Mouse (Mus musculus) E14TG2a.4 (cell line): ENCODE measurements around the gene Ptgs2.

ENCODE experiments used
- H3K27me3 ChIP-seq: 2 replicates; pipeline ENCODE4 v1.6.1; 2014; ENCODE audit warnings: low read length, control low read depth; ENCODE audit not compliant: insufficient read depth
- H3K36me3 ChIP-seq: 2 replicates; pipeline ENCODE4 v1.6.1; 2014; ENCODE audit warnings: low read length, control low read depth; ENCODE audit not compliant: insufficient read depth
- H3K4me1 ChIP-seq: replicated peaks from 2 replicates; pipeline ENCODE4 v1.6.1; 2014; ENCODE audit warnings: low read depth, low read length, control low read depth
- H3K4me3 ChIP-seq: replicated peaks from 2 replicates; pipeline ENCODE4 v1.5.1; 2014; ENCODE audit warnings: mild to moderate bottlenecking, low read length
- H3K9me3 ChIP-seq: 2 replicates; pipeline ENCODE4 v1.6.1; 2014; ENCODE audit warnings: low read length, control low read depth
- CTCF ChIP-seq: conservative IDR thresholded peaks from 2 replicates; pipeline ENCODE4 v1.5.1; 2014; ENCODE audit warnings: low read length
- NANOG ChIP-seq: IDR thresholded peaks from 2 replicates; pipeline ENCODE4 v1.6.1; 2014; ENCODE audit warnings: borderline replicate concordance, low read length, mixed read lengths
- POU5F1 ChIP-seq: IDR thresholded peaks from 2 replicates; pipeline ENCODE4 v1.6.1; 2014; ENCODE audit warnings: low read length, borderline replicate concordance

The Ptgs2 gene

DNA sequence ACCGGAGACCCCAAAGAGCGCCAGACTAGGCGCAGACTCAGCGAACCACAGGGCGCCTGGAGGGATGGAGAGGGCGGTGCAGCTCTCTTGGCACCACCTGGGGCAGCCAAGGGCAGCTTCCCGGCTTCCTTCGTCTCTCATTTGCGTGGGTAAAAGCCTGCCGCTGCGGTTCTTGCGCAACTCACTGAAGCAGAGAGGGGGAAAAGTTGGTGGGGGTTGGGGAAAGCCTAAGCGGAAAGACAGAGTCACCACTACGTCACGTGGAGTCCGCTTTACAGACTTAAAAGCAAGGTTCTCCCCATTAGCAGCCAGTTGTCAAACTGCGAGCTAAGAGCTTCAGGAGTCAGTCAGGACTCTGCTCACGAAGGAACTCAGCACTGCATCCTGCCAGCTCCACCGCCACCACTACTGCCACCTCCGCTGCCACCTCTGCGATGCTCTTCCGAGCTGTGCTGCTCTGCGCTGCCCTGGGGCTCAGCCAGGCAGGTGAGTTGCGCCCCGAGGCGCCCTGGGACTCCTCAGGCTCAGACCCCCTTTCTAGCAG, at the start of gene Ptgs2:
TSS of gene Ptgs2 (plus strand) at position 242 of the 544 bp plus-strand sequence.
- H3K4me3 ChIP-seq = peak within 1 kb of the TSS; percentile 76
- H3K9me3 ChIP-seq = no peaks in the 10 kb centered on the region
- H3K27me3 ChIP-seq = peaks cover 11% of the 10 kb centered on the region
- H3K36me3 ChIP-seq = no peaks in the 10 kb centered on the region
- peaks cover 9% of the 10 kb centered on the region for H3K4me1 ChIP-seq
- TF ChIP-seq CTCF = no peak
- TF ChIP-seq POU5F1 = no peak
- no peak for TF ChIP-seq NANOG

DNA sequence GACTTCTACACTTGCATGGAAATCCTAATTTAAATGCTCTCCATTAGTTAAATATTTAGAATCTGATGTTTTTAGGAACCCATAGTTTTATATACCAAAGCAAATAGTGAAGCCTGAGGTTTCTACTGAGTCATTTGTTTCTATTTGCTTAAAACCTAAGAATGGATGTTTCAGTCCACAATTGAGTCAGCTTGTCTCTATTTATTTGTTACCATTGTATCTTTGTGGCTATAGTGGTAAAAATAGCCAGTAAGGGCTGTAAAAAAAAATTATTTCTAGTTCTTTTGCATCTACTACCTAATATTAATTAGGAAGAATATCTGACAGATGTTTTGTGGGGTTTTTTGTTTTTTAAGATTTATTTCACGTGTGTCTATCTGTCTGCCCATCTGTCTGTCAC, 49.6 kb upstream of the Ptgs2 start:
- H3K27me3 ChIP-seq = no peaks in the 10 kb centered on the region
- TF ChIP-seq CTCF (no peak), POU5F1 (no peak), NANOG (no peak)
- no peak overlapping the region for H3K4me3 ChIP-seq
- no peaks in the 10 kb centered on the region for H3K9me3 ChIP-seq
- no peaks in the 10 kb centered on the region for H3K36me3 ChIP-seq
- H3K4me1 ChIP-seq = no peaks in the 10 kb centered on the region

DNA sequence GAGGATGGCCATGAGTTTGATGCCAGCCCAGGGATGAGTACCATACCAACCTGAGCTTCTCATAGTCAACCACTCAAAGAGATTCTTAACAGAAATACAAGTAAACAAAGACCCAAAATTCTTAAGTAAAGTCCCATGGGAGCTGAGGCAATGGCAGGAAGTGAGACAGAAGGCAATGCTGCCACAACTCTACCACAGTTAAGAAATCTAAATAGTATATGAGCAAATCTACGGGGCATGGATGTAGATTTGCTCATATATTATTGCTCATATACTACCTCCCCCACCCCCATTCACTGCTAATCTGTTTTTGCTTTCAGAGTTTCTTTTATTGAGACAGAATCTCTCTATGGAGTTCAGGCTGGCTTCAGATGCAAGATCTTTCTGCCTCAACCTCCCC, 34.1 kb upstream of the Ptgs2 start:
- no peaks in the 10 kb centered on the region for H3K9me3 ChIP-seq
- TF ChIP-seq NANOG (no peak), CTCF (no peak), POU5F1 (no peak)

DNA sequence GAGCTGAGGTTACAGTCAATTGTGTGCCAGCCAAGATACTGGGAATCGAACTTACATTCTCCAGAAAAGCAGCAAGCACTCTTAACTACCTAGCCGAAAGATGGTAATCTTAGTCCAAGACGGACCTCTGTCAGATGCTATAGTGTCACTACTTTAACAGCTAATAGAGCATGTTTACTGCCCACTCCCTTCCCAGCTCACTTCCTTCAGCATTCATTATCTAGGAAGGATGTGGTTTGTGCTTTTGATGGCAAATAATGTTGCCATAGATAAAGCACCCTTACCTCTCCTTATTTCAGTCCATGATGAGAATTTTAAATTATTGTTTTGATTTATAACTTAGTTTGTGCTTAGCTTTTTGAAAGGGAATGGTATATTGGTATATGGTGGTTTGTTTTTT, 27.0 kb upstream of the Ptgs2 start:
- Histone ChIP-seq H3K4me1 (no peaks in the 10 kb centered on the region), H3K36me3 (no peaks in the 10 kb centered on the region), H3K4me3 (no peak overlapping the region), H3K9me3 (no peaks in the 10 kb centered on the region), H3K27me3 (no peaks in the 10 kb centered on the region)
- TF ChIP-seq NANOG (no peak), POU5F1 (no peak), CTCF (no peak)

More for the DNA sequence above, 34.1 kb upstream of the Ptgs2 start:
- Histone ChIP-seq H3K27me3 (no peaks in the 10 kb centered on the region), H3K36me3 (no peaks in the 10 kb centered on the region), H3K4me1 (no peaks in the 10 kb centered on the region), H3K4me3 (no peak overlapping the region)

DNA sequence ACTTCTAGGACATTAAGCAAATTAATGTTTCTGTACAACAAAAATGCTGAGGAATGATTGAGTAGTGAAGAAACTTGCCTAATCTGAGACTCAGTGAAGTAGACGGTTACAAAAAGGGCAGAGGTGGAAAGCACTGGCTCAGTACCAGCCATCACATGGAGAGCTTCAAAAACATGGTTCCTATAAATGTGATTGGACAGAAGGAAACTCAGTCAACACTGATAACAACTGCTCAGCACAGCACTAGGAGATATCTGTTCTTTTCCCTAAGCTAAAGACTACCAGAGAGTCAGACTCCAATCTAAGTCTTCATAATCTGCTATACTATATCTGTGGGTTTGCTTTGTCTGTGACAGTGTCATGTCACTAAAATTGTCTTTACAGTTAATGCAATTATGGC, 25.2 kb upstream of the Ptgs2 start:
- Histone ChIP-seq H3K9me3 (no peaks in the 10 kb centered on the region), H3K4me3 (no peak overlapping the region), H3K27me3 (no peaks in the 10 kb centered on the region), H3K4me1 (no peaks in the 10 kb centered on the region), H3K36me3 (no peaks in the 10 kb centered on the region)
- TF ChIP-seq CTCF = no peak
- no peak for TF ChIP-seq NANOG
- no peak for TF ChIP-seq POU5F1

DNA sequence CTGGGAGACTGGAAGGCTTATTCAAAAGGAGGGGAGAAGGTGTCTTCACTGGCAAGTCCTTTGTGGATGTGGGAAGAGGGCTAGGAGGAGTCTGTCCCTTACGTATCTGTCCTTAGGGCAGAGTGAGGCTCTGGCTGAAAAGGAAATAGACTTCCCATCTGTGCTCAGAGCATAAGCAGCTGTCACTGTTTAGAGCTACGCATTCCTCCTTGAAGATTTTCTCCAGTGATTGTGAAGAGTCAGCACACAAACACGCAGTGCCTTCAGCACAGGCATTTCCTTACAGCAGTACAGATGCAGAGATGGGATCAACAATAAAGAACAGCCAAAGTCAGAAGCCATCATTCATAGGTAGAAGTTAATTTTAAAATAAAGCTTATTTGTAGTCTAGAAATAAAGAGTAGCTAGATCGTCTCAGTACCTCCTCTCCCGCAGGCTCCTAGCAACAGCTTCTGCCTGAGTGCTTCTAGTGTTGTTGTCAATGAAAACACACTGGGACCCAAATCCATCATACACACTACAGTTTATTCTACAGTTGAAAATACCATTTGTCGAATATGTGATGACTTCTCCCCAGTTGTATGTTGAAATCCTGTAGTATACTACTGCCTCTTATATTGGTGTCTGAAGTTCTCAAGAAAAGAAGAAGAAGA, 10.7 kb upstream of the Ptgs2 start:
- no peak for TF ChIP-seq POU5F1
- no peak for TF ChIP-seq CTCF
- no peak for TF ChIP-seq NANOG
- H3K4me1 ChIP-seq = no peaks in the 10 kb centered on the region
- peaks cover 18% of the 10 kb centered on the region for H3K9me3 ChIP-seq
- H3K36me3 ChIP-seq = no peaks in the 10 kb centered on the region
- no peak overlapping the region for H3K4me3 ChIP-seq
- H3K27me3 ChIP-seq = no peaks in the 10 kb centered on the region

DNA sequence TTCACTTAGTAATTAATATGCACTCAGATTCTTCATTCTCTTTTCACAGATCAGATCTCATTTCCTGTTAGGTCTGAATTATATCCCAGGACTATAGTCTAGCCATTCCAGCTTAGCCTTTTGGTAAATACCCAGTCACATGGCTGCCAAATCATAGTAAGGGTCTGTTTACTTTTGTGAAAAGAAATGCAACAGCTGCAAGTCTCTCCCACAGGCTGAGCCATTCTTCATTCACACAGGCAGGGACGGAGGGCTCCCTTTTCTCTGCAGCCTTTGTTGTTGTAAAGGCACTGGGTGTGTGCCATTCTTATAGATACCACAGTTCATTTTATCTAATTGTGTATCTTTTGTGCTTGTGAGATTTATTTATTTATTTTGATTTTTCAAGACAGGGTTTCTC, 9.6 kb upstream of the Ptgs2 start:
- Histone ChIP-seq H3K36me3 (no peaks in the 10 kb centered on the region), H3K4me3 (no peak overlapping the region), H3K4me1 (no peaks in the 10 kb centered on the region), H3K27me3 (no peaks in the 10 kb centered on the region), H3K9me3 (peaks cover 18% of the 10 kb centered on the region)
- TF ChIP-seq CTCF = no peak
- TF ChIP-seq POU5F1 = no peak
- TF ChIP-seq NANOG = no peak

DNA sequence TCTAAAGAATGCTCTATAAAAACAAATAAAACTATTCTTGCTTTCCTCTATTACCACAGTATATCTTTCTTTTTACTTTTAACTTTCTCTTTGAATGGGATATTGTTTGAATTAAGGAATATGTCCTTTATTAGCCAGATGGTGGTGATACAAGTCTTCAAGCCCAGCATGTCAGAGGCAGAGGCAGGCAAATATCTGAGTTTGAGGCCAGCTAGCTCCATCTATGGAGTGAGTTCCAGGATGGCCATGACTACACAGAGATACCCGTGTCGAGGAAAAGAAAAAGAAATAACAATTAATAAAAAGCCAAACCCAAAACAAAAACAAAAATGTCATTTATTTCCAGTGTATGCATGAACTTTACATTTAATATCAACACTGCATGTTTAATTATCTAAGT, 2.8 kb upstream of the Ptgs2 start:
- H3K4me3 ChIP-seq = no peak overlapping the region
- peaks cover 6% of the 10 kb centered on the region; the same call in 1 of the 2 replicates for H3K9me3 ChIP-seq
- TF ChIP-seq NANOG = no peak
- no peak for TF ChIP-seq CTCF
- TF ChIP-seq POU5F1 = no peak
- peaks cover 9% of the 10 kb centered on the region for H3K4me1 ChIP-seq
- no peaks in the 10 kb centered on the region for H3K36me3 ChIP-seq
- H3K27me3 ChIP-seq = peaks cover 11% of the 10 kb centered on the region
